Mouse (Mus musculus) 3T3-L1 (cell line): ENCODE measurements around the gene Glcci1.
A peak's percentile ranks its signal among the peaks of the same experiment; 100 is the strongest.
"Not testable (repeated sequence)": the region's sequence is repeated elsewhere in the genome, so short reads cannot be mapped to it uniquely, and the experiment has no call there.

Experiments used
- DNase-seq: peaks from one replicate; pipeline ENCODE4 v3.0.0-alpha.2; 2015; ENCODE audit warnings: low read depth, low spot score

Glcci1 gene

DNA sequence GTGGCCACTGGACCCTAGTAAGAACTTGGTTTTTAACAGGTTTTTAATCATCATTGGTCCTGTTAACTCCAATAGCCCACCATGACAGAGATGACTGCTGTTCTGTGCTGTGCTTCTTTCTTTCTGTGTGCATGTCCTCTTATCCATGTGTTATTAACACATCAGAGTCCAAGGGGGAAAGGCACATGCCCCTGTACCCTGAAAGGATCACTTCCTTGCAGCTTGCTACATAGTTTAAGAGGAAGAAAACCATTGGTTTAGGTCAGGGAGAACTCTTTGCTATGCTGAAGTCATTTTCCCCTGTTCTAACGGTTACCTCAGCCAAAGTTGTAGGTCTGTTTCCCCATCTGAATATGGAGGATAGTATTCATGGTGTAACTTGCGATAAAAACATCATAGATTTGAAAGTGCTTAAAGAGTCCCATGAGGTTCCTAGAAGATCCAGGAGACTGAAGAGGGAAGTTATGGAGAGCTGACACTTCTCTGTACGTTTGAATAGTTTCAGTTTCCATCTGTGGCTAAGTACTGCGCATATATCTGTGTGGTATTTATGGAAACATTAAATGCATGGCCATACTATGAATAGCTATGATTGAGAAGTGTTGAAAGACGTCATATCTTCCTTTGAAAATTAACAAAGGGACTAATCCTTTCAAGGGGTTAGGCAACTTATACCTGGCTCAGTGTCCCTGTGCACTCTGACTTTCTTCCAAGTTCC, 14.1 kb upstream of the Glcci1 start:
- no peak for DNase-seq

DNA sequence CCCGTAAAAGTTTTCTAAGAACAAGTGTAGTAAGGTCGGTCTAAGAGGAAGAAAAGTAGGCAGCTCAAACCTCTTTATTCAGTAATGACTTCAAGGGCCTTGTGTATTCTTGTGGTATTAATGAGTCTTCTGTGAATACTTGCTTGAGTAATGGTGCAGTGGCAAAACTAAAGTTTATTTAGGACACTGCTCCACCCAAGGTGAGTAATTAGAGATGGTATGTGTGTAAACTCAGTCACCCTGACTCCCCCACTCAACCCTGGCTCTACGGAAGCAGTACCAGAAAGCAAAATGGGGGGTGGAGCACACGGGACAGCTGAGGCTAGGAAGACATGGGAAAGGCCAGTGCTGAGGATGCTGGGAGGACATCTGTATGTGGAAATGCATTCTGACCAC, 13.6 kb upstream of the Glcci1 start:
- peak; percentile 16 for DNase-seq

DNA sequence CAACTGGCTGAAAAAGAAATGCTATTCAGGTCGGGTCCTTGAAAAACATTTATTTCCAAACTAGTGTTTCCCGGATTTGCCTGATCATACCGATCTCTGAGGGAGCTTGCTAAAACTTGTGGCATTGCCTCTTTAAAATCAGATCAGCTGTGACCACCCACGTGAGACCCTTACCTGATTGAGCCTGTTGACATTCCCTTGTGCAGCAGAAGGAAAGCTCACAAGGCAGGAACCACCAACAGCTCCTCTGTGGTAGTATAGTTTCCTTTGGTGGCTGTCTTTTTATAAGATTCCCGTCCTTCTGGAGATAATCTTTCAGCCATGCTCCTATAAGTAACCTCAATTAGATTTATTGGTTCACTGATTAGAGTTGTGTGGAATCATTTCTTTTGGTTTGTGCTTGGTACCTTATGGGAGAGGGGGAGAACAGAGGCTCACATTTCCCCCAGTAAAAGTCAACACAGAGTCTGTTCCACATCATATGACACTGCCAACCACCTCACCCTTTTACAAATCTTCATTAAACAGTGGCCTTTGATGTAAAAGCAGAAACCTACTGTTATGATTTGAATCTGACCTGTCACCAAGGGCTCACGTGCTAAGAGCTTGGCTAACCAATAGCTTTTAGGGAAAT, 12.0 kb upstream of the Glcci1 start:
- DNase-seq, result peak; percentile 14

DNA sequence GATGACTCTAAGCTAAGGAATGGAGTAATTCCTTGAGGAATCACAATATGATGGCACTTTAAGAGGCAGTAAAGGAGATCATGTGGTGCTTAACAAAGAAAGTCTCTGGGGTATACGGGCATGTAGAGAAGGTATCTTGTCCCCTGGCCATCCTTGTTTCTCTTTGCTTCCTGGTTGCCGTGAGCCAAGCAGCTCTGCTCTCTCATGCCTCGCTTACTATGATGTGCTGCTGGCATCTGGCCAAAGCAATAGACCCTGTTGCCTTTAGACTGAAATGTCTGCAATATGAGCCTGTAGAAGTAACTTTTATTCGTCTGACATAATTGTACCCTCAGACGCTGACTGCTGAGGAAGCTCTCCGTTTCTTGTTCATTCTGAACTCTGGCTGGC, 11.5 kb upstream of the Glcci1 start:
- no peak for DNase-seq

DNA sequence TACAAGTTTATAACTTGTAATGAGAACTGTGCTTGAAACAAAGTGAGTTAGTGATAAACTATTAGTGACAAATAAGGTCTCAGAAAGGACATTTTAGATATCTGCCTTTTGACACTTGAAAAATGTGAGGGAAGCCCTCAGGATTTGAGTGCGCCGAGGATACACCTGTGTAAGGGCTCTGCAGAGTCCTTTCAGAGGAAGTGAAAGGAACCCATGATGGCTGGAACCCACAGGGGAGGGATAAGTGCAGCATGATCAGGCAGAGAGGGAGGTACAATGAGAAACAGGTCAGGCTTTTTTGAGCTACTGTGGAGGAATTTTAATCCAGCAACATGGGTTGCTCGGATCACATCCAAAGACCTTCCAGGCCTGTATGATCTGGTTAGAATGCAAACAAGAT, 10.4 kb upstream of the Glcci1 start:
- no peak for DNase-seq

DNA sequence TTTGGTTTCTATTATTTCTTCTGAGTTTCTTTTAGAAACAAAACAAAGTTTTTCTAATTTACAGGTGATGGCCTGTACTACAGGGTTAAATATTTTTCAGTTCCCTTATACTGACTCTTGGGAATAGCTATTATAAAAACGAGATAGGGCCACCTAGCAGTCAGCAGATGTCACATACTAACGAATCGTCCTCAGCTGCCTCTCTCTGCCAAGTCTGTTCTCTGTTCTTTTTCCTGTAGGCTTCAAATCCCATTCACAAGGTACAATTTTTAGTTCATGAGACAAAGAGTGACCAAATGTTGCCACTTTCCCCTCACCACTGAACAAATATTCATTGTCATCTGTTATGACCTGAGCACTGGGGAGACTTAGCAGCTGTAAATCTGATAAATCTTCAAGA, 5.4 kb upstream of the Glcci1 start:
- DNase-seq, result no peak

DNA sequence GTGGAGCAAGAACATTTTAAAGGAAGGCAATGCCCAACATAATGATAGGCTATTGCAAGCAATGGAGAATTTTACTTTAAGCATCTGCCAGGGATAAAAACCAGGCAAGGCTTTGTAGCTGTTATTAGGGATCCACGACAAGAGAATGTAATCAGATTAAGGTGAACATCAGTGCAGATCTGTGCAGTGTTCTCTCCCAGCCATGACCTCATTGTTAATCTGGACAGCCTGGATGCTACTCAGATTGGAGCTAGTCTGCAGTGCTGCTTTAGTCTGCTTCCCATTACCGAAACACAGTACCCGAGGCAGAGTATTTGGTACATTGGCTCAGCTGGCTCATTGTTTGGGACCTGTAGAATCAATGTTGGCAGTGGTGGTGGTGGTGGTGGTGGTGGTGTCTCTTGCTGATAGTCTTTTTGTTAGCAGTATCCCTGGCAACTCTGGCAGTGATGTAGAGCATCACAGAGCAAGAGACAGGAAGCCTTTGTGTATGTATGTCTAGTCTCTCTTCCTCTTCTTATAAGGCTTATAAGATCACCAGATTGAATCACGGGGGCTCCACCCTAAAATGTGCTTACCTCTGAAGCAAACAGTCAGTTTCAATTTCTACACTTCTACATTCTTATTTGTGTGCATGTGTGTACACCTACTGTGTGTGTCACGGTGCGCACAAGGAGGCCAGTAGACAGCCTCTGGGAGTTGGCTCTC, 4.7 kb upstream of the Glcci1 start:
- no peak for DNase-seq

DNA sequence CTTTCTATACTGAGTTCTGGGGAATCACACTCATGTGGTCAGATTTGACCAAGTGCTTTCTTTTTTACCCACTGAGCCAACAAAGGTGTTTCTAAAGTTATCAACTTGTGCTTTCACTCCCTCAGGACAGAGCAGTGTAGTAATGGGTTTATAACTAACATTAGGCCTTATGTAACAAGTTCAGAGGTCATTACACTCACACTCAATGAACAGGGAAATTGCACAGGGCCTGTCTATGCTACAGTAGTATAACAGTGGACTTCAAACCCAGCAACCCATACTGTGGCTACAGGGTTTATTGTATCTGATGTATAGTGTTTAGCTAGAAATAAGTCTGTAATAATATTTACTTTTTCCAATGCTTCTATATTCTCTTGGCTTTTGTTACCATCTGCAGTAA, 2.8 kb upstream of the Glcci1 start:
- no peak for DNase-seq

DNA sequence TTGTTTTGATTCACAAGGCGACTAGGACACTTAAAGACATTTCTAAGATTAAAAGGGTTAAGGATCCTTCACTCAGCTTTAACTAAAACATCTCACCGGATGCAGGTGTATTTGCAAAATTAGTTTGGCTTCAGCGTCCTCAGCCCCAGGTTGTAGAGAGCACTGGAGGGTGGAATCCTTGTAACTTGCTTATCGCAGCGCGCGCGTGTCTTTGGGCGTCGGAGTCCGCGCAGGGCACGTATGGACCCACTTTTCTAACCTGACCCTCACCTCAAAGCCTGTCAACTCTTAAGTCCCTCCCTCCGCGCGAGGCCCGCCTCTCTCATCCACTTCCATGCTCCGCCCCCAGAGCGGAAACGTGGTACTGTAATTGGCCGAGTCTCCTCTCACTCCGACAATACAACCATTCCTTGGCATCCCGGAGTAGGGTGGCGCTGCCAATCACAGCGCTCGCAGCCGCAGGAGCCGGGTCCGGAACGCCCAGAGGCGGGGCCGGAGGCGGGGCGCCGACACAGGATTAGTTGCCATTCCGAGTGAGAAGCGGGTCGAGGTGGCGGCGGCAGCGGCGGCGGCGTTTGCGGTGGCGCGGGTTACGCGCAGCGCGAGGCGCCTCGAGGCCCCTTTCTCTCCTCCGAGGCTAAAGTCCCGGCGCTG, 390 bp upstream of the Glcci1 start:
- DNase-seq, result peak; percentile 100

DNA sequence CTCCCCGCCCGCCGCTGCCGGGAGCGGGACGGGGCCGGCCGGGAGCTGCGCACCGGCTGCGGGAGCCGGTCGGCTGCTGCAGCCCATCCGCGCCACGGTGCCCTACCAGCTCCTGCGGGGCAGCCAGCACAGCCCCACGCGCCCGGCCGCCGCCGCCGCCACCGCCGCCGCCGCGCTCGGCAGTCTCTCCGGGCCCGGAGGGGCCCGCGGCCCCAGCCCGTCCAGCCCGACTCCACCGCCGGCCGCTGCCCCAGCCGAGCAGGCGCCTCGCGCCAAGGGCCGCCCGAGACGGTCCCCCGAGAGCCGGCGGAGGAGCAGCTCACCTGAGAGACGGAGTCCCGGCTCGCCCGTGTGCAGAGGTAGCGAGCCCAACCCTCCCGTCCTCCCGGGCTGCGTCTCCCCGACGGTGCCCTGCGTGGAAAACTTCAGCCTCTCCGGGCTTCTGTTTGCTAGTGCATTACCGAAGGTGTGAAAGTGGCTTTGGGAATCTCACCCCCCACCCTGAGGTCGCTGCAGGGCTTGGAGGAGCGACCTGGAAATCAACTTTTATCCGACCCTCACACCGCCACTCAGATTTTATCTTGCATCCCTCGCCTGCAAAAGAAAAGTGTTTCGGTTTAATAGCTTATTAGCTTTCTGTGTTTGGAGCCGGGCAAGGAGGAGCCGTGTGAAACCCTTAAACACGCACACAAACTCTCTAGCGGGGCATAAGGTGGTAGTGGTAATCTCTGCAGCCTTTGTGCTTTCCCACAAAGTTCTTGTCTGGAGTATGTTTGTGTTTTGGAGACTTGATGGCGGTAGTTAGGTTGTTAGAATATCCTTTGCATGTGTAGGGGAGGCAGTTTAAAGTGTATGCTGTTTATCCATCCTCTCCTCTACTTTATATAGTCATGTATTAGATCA, 812 bp downstream of the Glcci1 start:
- DNase-seq, result peak; percentile 53

DNA sequence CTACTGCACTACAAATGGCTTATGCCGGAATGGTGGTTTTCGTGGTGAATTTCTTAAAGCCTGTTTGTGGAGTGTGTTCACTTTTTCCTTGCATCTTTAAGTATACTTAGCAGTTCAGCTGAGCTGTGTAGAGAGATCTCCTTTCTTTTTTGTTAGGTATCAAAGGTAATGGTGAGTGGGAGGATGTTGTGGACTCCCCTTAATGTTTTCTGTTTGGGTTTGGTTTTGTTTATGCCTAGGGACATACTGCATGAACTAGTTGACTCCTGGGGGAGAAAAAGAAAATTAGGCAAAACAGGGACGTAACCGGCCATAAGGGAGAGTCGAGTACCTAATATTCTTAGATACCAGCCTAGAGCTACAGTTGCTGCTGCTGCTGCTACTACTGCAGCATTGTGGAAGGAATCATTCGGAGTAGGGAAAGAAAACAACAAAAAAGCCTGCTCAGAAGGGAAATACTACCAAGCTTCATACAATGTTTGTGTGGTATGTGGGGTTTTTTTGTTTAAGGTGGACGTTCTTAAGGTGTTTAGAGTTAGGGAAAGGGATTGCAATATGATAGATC, 1.5 kb downstream of the Glcci1 start:
- DNase-seq, result no peak

DNA sequence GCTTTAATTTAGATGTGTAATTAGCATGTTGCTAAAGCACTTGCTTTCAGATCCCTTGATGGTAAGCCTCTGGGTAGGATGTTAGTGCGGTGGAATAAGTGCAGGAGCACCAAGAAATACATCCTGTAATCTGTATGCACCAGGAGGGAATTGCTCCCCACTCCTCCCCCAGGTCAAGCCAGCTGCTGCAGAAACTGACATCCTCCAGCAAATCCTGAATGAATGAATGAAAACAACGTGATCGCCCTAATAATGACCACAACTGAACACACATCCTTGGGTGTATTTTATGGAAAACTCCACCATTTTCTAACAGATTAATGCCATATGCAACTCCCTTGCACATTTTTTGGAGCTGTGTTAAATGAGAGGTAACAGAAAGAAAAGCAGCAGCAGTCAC, 2.0 kb downstream of the Glcci1 start:
- no peak for DNase-seq

DNA sequence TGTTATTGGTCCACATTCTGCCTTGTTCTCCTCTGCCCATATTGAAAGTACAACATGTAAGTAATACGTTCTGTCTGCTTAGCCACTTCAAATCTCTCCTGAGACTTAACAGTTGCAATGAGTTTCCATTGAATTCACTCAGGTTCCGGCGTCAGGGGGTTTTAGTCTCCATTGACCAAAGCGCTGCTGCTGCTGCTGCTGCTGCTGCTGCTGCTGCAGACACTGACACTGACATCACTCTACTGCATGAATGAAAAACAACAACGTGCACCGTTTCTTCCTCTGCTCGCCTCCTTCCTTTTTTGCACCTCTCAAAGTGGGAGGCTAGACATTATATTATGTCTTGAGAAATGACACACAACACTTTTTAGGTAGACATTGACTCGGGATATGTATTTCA, 3.0 kb downstream of the Glcci1 start:
- no peak for DNase-seq

DNA sequence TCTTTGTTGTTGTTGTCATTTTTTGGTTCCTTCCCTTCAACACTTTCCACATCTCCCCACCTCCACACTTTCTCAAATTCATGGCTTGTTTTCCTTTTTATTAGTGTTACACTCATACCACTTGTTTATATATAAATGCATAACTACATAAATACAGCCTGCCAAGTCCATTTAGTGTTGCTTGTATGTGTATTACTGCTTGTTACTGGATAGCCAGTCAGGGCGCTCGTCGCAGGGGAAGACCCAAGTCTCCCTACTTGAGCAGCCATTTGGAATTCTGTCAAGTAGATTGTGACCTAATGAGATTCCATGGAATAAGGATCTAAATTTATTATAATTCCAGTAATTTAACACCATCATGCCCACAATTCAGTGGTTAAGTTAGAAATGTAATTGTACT, 10.3 kb downstream of the Glcci1 start:
- no peak for DNase-seq

DNA sequence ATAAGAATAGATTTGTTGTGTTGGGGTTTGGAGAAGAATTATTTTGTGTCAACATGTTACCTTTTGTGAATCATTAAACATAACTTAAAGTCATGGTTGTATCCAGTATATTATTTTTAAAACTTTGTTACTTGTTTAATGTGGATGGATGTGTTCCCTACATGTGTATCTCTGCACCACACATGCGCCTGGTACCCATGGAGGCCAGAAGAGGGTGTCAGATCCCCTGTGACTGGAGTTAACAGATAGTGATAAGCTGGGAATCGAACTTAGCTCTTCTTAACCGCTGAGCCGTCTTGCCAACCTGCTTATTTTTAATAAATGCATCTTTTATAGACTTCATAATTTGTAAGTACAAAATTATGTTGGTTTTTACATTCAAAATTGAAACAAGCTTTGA, 11.8 kb downstream of the Glcci1 start:
- DNase-seq, result no peak

DNA sequence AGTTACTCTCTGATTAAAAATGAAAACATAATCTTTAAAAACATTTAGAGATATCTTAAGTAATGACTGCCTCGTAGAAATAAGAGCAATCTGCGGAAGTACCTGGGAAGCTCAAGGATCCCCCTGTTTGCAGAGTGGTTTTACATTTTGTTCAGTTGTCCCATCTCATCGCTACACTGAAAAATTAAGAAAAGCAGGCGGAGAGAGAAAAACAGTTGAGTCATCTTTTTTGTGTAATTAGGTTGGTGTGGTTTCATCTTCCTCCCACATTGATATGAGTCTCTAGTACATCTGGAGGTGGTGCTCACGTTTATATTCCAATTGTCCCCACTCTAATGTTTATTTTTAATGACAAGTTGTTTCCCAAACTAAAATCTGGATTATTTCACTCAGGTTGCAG, 15.3 kb downstream of the Glcci1 start:
- DNase-seq, result no peak

DNA sequence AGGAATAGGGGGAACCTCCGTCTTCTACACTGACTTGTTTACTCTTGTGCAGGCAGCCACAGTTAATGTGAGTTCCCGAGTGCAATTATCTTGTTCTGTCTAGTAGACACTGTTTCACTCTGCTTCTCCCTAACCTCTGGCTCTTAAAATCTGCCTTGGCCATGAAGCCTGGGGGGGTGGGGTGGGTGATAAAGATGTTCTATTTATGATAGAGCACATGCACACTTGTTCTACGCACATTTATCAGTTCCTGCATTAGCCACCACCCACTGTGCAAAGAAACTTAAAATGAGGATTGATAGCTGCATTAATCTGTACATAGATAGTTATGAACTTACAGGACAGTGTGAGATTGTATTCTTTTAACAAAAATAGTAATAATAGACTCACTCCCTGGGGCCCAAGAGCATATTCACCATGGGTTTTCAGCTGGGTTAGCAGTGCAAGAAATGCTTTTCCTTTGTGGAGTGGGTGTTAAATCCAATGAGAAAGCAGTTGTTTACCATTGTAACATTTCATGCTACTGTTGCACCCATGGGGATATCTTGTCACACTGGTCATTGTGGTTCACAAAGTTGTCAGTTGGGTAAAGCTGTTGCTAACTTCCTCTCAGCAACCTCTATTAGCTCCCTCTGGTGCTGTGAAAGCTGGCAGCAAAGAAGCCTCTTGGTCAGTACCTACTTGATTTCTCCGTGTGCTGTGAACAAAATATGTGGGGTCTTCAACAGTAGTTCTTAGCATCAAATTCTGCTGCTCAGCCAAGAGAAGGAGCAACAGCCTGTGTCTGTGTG, 21.9 kb downstream of the Glcci1 start:
- no peak for DNase-seq

DNA sequence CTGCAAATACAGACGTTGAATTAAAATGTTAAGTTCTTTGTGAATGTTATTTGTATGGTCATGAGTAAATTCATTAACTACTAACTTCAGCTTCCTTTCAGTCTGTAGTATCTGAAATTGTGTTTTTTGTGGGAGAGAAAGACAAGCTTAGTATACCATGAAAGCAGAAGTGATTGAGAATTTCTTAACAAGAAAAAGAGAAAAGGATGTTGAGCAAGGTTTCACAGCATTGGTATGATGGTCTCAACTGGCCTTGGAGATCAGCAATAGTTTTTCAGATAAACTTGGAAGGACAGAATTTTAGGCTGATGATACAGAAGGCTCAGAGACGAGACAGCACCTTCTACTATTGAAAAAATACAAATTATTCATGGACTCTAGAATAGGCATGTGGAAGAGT, 27.5 kb downstream of the Glcci1 start:
- no peak for DNase-seq

DNA sequence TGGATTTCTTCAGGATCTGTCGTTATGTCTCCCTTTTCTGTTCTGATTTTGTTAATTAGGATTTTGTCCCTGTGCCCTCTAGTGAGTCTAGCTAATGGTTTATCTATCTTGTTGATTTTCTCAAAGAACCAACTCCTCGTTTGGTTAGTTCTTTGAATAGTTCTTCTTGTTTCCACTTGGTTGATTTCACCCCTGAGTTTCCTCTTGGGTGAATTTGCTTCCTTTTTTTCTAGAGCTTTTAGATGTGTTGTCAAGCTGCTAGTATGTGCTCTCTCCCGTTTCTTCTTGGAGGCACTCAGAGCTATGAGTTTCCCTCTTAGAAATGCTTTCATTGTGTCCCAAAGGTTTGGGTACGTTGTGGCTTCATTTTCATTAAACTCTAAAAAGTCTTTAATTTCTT, 32.1 kb downstream of the Glcci1 start:
- not testable (repeated sequence) for DNase-seq

DNA sequence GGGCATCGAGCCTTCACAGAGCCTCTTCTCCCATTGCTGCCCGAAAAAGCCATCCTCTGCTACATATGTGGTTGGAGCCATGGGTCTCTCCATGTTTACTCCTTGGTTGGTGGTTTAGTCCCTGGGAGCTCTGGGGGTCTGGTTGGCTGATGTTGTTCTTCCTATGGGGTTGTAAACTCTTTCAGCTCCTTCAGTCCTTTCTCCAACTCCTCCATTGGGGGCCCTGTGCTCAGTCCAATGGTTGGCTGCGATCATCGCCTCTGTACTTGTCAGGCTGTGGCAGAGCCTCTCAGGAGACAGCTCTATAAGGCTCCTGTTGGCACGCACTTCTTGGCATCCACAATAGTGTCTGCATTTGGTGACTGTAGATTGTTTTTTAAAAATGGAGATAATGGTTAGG, 35.4 kb downstream of the Glcci1 start:
- no peak for DNase-seq
